Mouse (Mus musculus): Measurements from ENCODE around the gene Gm20696. TPM values are rescaled to one million over a fixed set of nuclear protein-coding genes. Genes with fewer than 3 reads are reported as not detected.

Gene Gm20696
- total RNA-seq, 1 experiment from 2014 or later: 6.0 TPM

GRCm38 (mm10) chr6:99282866-99283657 is 383.5 kb downstream of the Gm20696 start:
- no peak for DNase-seq

- DNase-seq: no peak
Observed at GRCm38 (mm10) chr6:99281433-99281832, 385.2 kb downstream of the Gm20696 start.

GRCm38 (mm10) chr6:99280619-99281018 is 386.0 kb downstream of the Gm20696 start:
- no peak for DNase-seq

GRCm38 (mm10) chr6:99277251-99277650 is 389.3 kb downstream of the Gm20696 start:
- DNase-seq: no peak

GRCm38 (mm10) chr6:99276297-99276653 is 390.3 kb downstream of the Gm20696 start:
- no peak for DNase-seq

GRCm38 (mm10) chr6:99275381-99276296 is 391.0 kb downstream of the Gm20696 start:
- DNase-seq: no peak

GRCm38 (mm10) chr6:99274667-99275066 is 391.9 kb downstream of the Gm20696 start:
- no peak for DNase-seq

- DNase-seq: no peak
Observed at GRCm38 (mm10) chr6:99274222-99274621, 392.4 kb downstream of the Gm20696 start.

GRCm38 (mm10) chr6:99273177-99273576 is 393.4 kb downstream of the Gm20696 start:
- DNase-seq: no peak

- DNase-seq: no peak
Observed at GRCm38 (mm10) chr6:99272174-99272573, 394.4 kb downstream of the Gm20696 start.

- no peak for DNase-seq
Observed at GRCm38 (mm10) chr6:99271741-99272140, 394.9 kb downstream of the Gm20696 start.

GRCm38 (mm10) chr6:99269921-99270320 is 396.7 kb downstream of the Gm20696 start:
- no peak for DNase-seq

GRCm38 (mm10) chr6:99268171-99269061 is 398.2 kb downstream of the Gm20696 start:
- DNase-seq: no peak

- DNase-seq: no peak
Observed at GRCm38 (mm10) chr6:99265945-99266656, 400.5 kb downstream of the Gm20696 start.

- no peak for DNase-seq
Observed at GRCm38 (mm10) chr6:99265173-99265572, 401.4 kb downstream of the Gm20696 start.

- DNase-seq: no peak
Observed at GRCm38 (mm10) chr6:99264192-99265093, 402.2 kb downstream of the Gm20696 start.

GRCm38 (mm10) chr6:99263886-99264185 is 402.8 kb downstream of the Gm20696 start:
- no peak for DNase-seq

- no peak for DNase-seq
Observed at GRCm38 (mm10) chr6:99263061-99263885, 403.3 kb downstream of the Gm20696 start.

GRCm38 (mm10) chr6:99261737-99262130 is 404.9 kb downstream of the Gm20696 start:
- DNase-seq: no peak

Data from adrenal gland, postnatal 25 days (tissue).